Mouse (Mus musculus) brain, embryonic 18.5 days (tissue): Measurements from ENCODE around the gene Fam43b.

Experiments used
- DNase-seq: peaks from one replicate; pipeline ENCODE4 v3.0.0-alpha.2; 2012; ENCODE audit warnings: low read depth, low spot score

Gene Fam43b

DNA sequence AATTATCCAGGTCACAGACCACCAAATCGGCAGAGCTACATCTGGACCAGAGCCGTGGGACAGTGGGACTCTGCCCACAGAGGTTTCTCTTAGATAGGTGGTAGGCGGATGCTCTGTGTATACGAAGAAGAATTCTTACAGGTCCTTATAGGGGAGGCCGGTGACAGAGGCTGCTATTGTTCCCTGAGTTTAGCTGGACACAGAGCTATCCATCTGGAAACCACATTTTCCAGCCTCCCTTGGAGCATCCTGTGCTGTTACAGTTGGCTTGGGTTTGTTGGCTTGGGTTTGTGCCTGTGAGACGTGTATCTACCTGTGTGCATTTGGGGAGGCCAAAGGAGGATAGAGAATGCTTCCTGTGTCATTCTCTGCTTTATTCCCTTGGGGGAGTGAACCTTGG, 43.6 kb downstream of the Fam43b start:
- DNase-seq, result no peak

DNA sequence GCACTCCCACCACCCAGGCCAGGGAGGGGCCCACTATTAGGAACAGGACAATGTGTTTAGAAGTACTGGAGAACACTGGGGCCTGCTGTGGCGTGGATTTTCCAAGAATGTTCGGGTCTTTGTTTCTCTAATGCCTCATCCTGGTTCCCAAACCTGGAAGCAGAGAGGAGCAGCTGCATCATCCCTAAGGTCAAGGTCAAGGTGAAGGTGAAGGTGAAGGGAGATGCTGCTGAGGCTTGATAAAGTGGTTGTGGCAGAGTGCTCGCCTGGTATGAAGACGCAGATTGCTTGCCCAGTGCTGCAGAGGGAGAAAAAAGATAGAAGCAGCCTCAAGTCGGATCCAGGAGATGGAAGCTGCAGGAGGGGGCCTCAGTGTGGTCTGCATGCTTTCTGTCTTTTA, 44.5 kb downstream of the Fam43b start:
- no peak for DNase-seq

DNA sequence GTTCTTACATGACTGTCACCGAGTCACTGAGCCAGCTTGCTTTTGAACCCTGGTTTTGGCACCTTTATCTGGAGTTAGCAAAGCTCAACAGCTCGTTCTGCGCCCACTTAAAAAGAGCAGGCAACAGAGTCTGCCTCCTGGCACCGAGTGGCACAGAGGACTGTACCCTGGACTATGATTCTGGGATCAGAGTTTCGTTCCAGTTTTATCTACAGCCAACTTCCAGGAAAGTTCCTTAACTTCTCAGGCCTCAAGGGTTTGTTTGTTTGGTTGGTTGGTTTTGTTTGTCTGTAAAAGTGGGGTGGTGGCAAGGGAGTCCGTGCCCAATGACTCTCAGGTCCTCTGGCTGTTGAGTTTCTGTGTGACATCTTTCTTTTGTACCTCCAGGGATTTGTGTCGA, 47.6 kb downstream of the Fam43b start:
- DNase-seq, result no peak

DNA sequence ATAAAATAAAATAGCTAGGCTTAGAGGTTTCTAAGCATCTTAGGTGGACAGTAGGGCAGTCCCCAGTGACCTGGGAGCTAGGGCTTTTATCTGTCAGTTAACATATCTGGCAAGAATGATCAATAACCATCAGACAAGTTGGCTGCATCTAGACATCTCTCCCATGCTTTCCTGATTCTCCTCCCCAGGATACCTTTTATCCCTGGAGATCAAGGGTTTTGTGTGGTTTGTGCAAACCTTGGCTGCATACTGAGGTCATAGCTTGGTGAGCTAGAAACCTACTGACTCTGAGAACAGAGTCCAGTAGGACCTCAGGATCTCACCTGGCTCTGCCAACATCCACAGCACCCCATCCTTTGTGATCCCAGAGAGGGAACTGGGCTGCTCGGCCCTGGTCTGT, 49.0 kb downstream of the Fam43b start:
- no peak for DNase-seq

DNA sequence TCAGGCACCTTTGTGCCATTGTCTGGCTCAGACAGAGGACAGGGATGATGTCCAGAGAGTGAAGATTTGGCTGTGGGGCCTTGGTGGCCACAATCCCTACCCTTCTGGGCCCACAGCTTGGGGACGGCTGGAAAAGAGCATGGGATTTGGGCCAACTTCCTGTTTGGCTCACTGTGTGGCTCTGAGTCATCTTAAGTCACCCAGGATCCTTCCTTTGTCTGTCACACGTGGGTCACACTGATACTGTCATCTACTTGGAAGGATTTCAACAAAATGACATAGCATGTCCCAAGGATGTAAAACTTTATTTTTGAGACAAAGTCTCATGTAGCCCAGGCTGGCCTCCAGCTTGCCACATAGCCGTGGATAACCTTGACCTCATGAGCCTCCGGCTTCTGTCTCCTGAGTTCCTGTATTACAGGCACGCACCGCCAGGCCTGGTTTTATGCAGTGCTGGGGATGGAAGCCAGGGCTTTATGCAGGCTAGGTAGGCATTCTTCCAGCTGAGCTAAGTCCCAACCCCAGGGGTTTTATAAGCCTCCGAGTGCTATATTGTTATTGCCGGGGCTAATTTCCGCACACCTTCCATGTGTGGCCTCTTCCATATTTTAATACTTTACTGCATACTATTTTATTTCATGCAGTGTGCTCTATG, 51.3 kb downstream of the Fam43b start:
- DNase-seq, result no peak
